Mouse (Mus musculus): ENCODE measurements around the gene Tdrd1. TPM values are rescaled to one million over a fixed set of nuclear protein-coding genes. Genes with fewer than 3 reads are reported as not detected.

Gene Tdrd1
- polyA plus RNA-seq, 1 experiment from 2014 or later, result 0.88 TPM

Other genes with a start within 250 kb of the Tdrd1 start
- gene Adrb1, start 104.0 kb upstream of the Tdrd1 start, polyA plus RNA-seq (2015; fragmentation: Nextera tagmentation; extraction: Ambion mirVana), result 1.3 and 1.4 TPM in 2 replicates
- gene Ccdc186, start 4.0 kb upstream of the Tdrd1 start, polyA plus RNA-seq (2015; fragmentation: Nextera tagmentation; extraction: Ambion mirVana), result 25.3 and 27.3 TPM in 2 replicates
- 0.56 and 0.62 TPM in 2 replicates for gene Vwa2, start 48.0 kb downstream of the Tdrd1 start, polyA plus RNA-seq (2015; fragmentation: Nextera tagmentation; extraction: Ambion mirVana)
- 9.6 and 11.0 TPM in 2 replicates for gene Afap1l2, start 182.0 kb downstream of the Tdrd1 start, polyA plus RNA-seq (2015; fragmentation: Nextera tagmentation; extraction: Ambion mirVana)